Mouse (Mus musculus) stomach, embryonic 14.5 days (tissue): Measurements from ENCODE around the gene Gse1. TPM values are rescaled to one million over a fixed set of nuclear protein-coding genes. Genes with fewer than 3 reads are reported as not detected.

Experiments
- ATAC-seq: fragments of 200-750 bp; cut with Nextera tagmentation; 2 replicates; pipeline ENCODE4 v1.8.0; 2017; ENCODE audit warnings: low read depth, moderate TSS enrichment; ENCODE audit not compliant: insufficient number of reproducible peaks, insufficient read depth, low FRiP score
- H3K27ac ChIP-seq: fragments of 300-500 bp; sonication (generic); 2 replicates; pipeline ENCODE4 v1.5.1; 2014; ENCODE audit warnings: mild to moderate bottlenecking, low read length, moderate library complexity, mixed read lengths
- H3K27me3 ChIP-seq: fragments of 300-500 bp; sonication (generic); 2 replicates; pipeline ENCODE4 v1.6.1; 2014; ENCODE audit warnings: low read length, control low read depth, mixed read lengths; ENCODE audit not compliant: control insufficient read depth, insufficient read depth
- H3K36me3 ChIP-seq: fragments of 300-500 bp; sonication (generic); 2 replicates; pipeline ENCODE4 v1.6.1; 2014; ENCODE audit warnings: mild to moderate bottlenecking, control low read depth, low read length, moderate library complexity, mixed read lengths; ENCODE audit not compliant: control insufficient read depth, insufficient read depth
- H3K4me1 ChIP-seq: fragments of 300-500 bp; sonication (generic); 2 replicates; pipeline ENCODE4 v1.6.1; 2014; ENCODE audit warnings: low read length, control low read depth, mixed read lengths; ENCODE audit not compliant: control insufficient read depth, insufficient read depth
- H3K4me2 ChIP-seq: fragments of 300-500 bp; sonication (generic); replicated peaks from 2 replicates; pipeline ENCODE4 v1.6.1; 2014; ENCODE audit warnings: low read depth, low read length, control low read depth
- H3K4me3 ChIP-seq: fragments of 300-500 bp; sonication (generic); 2 replicates; pipeline ENCODE4 v1.5.1; 2014; ENCODE audit warnings: low read depth, low read length, control low read depth
- H3K9ac ChIP-seq: fragments of 300-500 bp; sonication (generic); replicated peaks from 2 replicates; pipeline ENCODE4 v1.6.1; 2014; ENCODE audit warnings: low read depth, mild to moderate bottlenecking, control low read depth, low read length, moderate library complexity, mixed read lengths
- H3K9me3 ChIP-seq: fragments of 300-500 bp; sonication (generic); 2 replicates; pipeline ENCODE4 v1.6.1; 2016; ENCODE audit warnings: low read depth, low read length, control low read depth; ENCODE audit not compliant: control insufficient read depth
- WGBS: fragments of 180-500 bp; shearing (Covaris S2); extraction: QIAGEN DNeasy Blood & Tissue Kit; methylation state at CpG from one replicate; pipeline ENCODE4 v1.1.7; 2014; 5-methylcytosine and 5-hydroxymethylcytosine counted together
- polyA plus RNA-seq: library from polyadenylated mRNA; unstranded; fragments of >200 nt; fragmentation: Nextera tagmentation; extraction: Ambion mirVana; gene quantifications from 2 replicates; pipeline ENCODE4 v1.2.1, GENCODE M21; 2014

Gse1 gene
- polyA plus RNA-seq, 1 experiment from 2014 or later: 11.1 TPM

GRCm38 (mm10) chr8:120412911-120413625 lies 184.8 kb downstream of the Gse1 start:
- 67% methylated on average over 29 of the region's 29 CpGs for WGBS
- no peak for ATAC-seq
- Histone ChIP-seq H3K27me3 (no peaks in the 10 kb centered on the region), H3K4me1 (peaks cover 46% of the 10 kb centered on the region), H3K9ac (no peak overlapping the region), H3K27ac (no peak overlapping the region), H3K9me3 (no peaks in the 10 kb centered on the region), H3K4me2 (no peak overlapping the region), H3K36me3 (no peaks in the 10 kb centered on the region), H3K4me3 (no peak overlapping the region)

DNA sequence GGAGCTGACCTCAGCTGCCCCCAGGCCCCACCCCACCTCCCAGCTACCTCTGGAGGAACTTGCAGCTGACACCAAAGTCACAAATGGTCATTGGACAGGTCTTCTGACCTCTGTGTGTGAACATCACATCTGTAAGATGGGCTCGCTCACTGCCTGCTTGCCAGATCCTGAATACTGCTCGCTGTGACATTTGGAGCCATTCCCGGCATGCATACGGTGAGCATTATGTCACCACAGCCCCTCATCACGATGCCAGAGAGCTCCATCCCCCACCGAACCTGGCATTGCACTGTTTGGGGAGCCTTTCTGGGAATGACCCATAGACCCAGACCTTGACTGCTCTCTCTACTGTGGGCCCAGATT lies 185.4 kb downstream of the Gse1 start:
- 76% methylated on average over 6 of the region's 6 CpGs for WGBS
- no peak overlapping the region for H3K27ac ChIP-seq
- ATAC-seq: no peak
- H3K36me3 ChIP-seq: no peaks in the 10 kb centered on the region
- H3K27me3 ChIP-seq: no peaks in the 10 kb centered on the region
- H3K4me2 ChIP-seq: no peak overlapping the region
- no peaks in the 10 kb centered on the region for H3K9me3 ChIP-seq
- no peak overlapping the region for H3K4me3 ChIP-seq
- H3K4me1 ChIP-seq: peaks cover 44% of the 10 kb centered on the region
- no peak overlapping the region for H3K9ac ChIP-seq

- Histone ChIP-seq H3K9ac (no peak overlapping the region), H3K4me3 (no peak overlapping the region), H3K4me2 (no peak overlapping the region), H3K27ac (no peak overlapping the region), H3K4me1 (peaks cover 44% of the 10 kb centered on the region), H3K36me3 (no peaks in the 10 kb centered on the region), H3K27me3 (no peaks in the 10 kb centered on the region), H3K9me3 (no peaks in the 10 kb centered on the region)
- no peak for ATAC-seq
- 83% methylated on average over 4 of the region's 4 CpGs for WGBS
Measured at GRCm38 (mm10) chr8:120414216-120414615, 186.0 kb downstream of the Gse1 start.

- H3K4me1 ChIP-seq: peaks cover 50% of the 10 kb centered on the region
- ATAC-seq: no peak
- 70% methylated on average over 10 of the region's 11 CpGs for WGBS
- H3K9me3 ChIP-seq: no peaks in the 10 kb centered on the region
- H3K36me3 ChIP-seq: no peaks in the 10 kb centered on the region
- H3K27ac ChIP-seq: peak overlapping the region; percentile 97
- no peaks in the 10 kb centered on the region for H3K27me3 ChIP-seq
- H3K4me3 ChIP-seq: no peak overlapping the region
- H3K4me2 ChIP-seq: no peak overlapping the region
- H3K9ac ChIP-seq: no peak overlapping the region
Measured at GRCm38 (mm10) chr8:120415474-120415873, 187.2 kb downstream of the Gse1 start.

GRCm38 (mm10) chr8:120416173-120416521 lies 187.9 kb downstream of the Gse1 start:
- 26% methylated on average over 8 of the region's 8 CpGs for WGBS
- no peak for ATAC-seq
- Histone ChIP-seq H3K4me3 (no peak overlapping the region), H3K9ac (no peak overlapping the region), H3K27ac (peak overlapping the region; percentile 97), H3K4me1 (peaks cover 55% of the 10 kb centered on the region), H3K4me2 (peak overlapping the region; percentile 30), H3K36me3 (no peaks in the 10 kb centered on the region), H3K27me3 (no peaks in the 10 kb centered on the region), H3K9me3 (no peaks in the 10 kb centered on the region)

DNA sequence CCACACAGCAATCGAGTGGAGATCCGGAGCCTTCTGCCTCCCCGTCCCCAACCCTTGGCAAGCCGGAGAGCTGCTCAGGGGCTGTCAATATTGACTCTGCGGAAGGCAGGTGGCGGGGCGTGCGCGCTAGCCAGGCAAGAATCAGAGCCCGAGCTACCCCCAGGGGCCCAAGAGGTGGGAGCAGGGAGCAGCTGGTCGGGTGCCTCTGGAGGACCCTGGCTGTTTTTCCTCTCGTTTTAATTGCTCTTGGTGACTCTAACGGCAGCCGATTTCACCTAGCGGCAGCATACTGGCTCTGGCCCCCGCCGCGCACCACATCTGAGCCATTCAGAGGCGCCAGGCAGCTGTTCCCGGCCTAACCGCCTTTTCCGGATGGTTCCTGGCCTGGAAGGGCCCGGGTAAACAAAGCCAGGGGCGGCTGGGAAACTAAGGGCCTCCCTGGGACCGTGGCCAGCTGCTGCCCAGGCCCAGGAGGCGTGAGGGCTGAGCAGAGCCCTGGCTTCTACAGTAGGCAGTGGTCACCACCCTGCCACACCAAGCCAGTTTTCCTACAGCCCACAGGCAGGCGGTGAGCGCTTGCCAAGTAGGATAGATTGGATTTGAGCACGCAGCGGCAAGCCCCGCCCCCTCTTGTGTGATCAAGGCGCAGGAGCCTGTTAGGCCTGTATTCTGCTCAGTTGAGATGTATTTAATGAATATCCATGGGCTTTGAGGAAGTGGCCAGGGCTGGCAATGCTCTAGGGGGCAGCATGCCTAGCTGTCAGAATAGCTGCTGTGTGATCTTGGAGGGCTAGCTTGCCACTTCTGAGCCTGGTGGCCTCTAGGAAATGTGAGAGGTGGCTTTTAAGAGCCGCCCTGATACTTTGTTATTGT lies 188.5 kb downstream of the Gse1 start:
- Histone ChIP-seq H3K27ac (peak overlapping the region; percentile 97), H3K4me1 (peaks cover 58% of the 10 kb centered on the region), H3K4me2 (peak overlapping the region; percentile 30), H3K36me3 (no peaks in the 10 kb centered on the region), H3K27me3 (no peaks in the 10 kb centered on the region), H3K9ac (no peak overlapping the region; the same call in 1 of the 2 replicates), H3K4me3 (no peak overlapping the region), H3K9me3 (no peaks in the 10 kb centered on the region)
- WGBS: 4% methylated on average over 32 of the region's 33 CpGs
- peak; percentile 82 for ATAC-seq

- H3K4me2 ChIP-seq: no peak overlapping the region
Measured at GRCm38 (mm10) chr8:120418188-120418587, 189.9 kb downstream of the Gse1 start.

GRCm38 (mm10) chr8:120419675-120420074 lies 191.4 kb downstream of the Gse1 start:
- Histone ChIP-seq H3K9ac (no peak overlapping the region), H3K27ac (no peak overlapping the region)
- no peak for ATAC-seq

More at GRCm38 (mm10) chr8:120418188-120418587, 189.9 kb downstream of the Gse1 start:
- Histone ChIP-seq H3K36me3 (no peaks in the 10 kb centered on the region), H3K4me1 (peaks cover 60% of the 10 kb centered on the region), H3K27me3 (no peaks in the 10 kb centered on the region), H3K9ac (no peak overlapping the region), H3K9me3 (no peaks in the 10 kb centered on the region), H3K27ac (peak overlapping the region; percentile 97; the same call in 1 of the 2 replicates), H3K4me3 (no peak overlapping the region)
- 38% methylated on average over 5 of the region's 5 CpGs for WGBS
- no peak for ATAC-seq

More at GRCm38 (mm10) chr8:120419675-120420074, 191.4 kb downstream of the Gse1 start:
- Histone ChIP-seq H3K9me3 (no peaks in the 10 kb centered on the region), H3K36me3 (no peaks in the 10 kb centered on the region), H3K4me2 (no peak overlapping the region), H3K4me1 (peaks cover 70% of the 10 kb centered on the region), H3K27me3 (no peaks in the 10 kb centered on the region), H3K4me3 (no peak overlapping the region)
- 80% methylated on average over 9 of the region's 9 CpGs for WGBS
